Mouse (Mus musculus) liver, embryonic 12.5 days (tissue): ENCODE measurements around the gene Tmem215. TPM values are rescaled to one million over a fixed set of nuclear protein-coding genes. Genes with fewer than 3 reads are reported as not detected.

ENCODE experiments used
- ATAC-seq: fragments of 200-750 bp; cut with Nextera tagmentation; 2 replicates; pipeline ENCODE4 v1.8.0; 2017; ENCODE audit warnings: moderate number of reproducible peaks, mild to moderate bottlenecking, moderate library complexity
- H3K27ac ChIP-seq: fragments of 300-500 bp; sonication (generic); 2 replicates; pipeline ENCODE4 v1.5.1; 2016; ENCODE audit warnings: mild to moderate bottlenecking
- H3K27me3 ChIP-seq: fragments of 300-500 bp; sonication (generic); replicated peaks from 2 replicates; pipeline ENCODE4 v1.6.1; 2016; ENCODE audit warnings: mild to moderate bottlenecking, moderate library complexity
- H3K36me3 ChIP-seq: fragments of 300-500 bp; sonication (generic); 2 replicates; pipeline ENCODE4 v1.6.1; 2016; ENCODE audit warnings: mild to moderate bottlenecking, moderate library complexity
- H3K4me1 ChIP-seq: fragments of 300-500 bp; sonication (generic); 2 replicates; pipeline ENCODE4 v1.6.1; 2016
- H3K4me2 ChIP-seq: fragments of 300-500 bp; sonication (generic); 2 replicates; pipeline ENCODE4 v1.6.1; 2016; ENCODE audit warnings: mild to moderate bottlenecking, moderate library complexity
- H3K4me3 ChIP-seq: fragments of 300-500 bp; sonication (generic); 2 replicates; pipeline ENCODE4 v1.5.1; 2016; ENCODE audit warnings: mild to moderate bottlenecking, moderate library complexity
- H3K9ac ChIP-seq: fragments of 300-500 bp; sonication (generic); 2 replicates; pipeline ENCODE4 v1.6.1; 2016; ENCODE audit warnings: mild to moderate bottlenecking, moderate library complexity
- H3K9me3 ChIP-seq: fragments of 300-500 bp; sonication (generic); replicated peaks from 2 replicates; pipeline ENCODE4 v1.6.1; 2016; ENCODE audit warnings: mild to moderate bottlenecking, moderate library complexity
- WGBS: fragments of 180-500 bp; shearing (Covaris S2); methylation state at CpG from one replicate; pipeline ENCODE4 v1.1.7; 2016; ENCODE audit not compliant: insufficient replicate concordance; 5-methylcytosine and 5-hydroxymethylcytosine counted together
- polyA plus RNA-seq: library from polyadenylated mRNA; unstranded; fragments of >200 nt; fragmentation: Nextera tagmentation; extraction: Ambion mirVana; gene quantifications from 2 replicates; pipeline ENCODE4 v1.2.1, GENCODE M21; 2016

Gene Tmem215
- polyA plus RNA-seq, 1 experiment from 2014 or later, result 0.35 TPM

- 72% methylated on average over 11 of the region's 11 CpGs for WGBS
- ATAC-seq, result no peak
Observed at GRCm38 (mm10) chr4:40499812-40500591, 28.0 kb downstream of the Tmem215 start.

GRCm38 (mm10) chr4:40502459-40502858 lies 30.5 kb downstream of the Tmem215 start:
- Histone ChIP-seq H3K27me3 (no peaks in the 10 kb centered on the region), H3K4me3 (no peak overlapping the region), H3K9me3 (no peaks in the 10 kb centered on the region), H3K27ac (no peak overlapping the region), H3K4me1 (no peaks in the 10 kb centered on the region), H3K36me3 (no peaks in the 10 kb centered on the region), H3K4me2 (no peak overlapping the region), H3K9ac (no peak overlapping the region)
- ATAC-seq, result no peak
- WGBS, result 64% methylated on average over 3 of the region's 3 CpGs

More at GRCm38 (mm10) chr4:40499812-40500591, 28.0 kb downstream of the Tmem215 start:
- Histone ChIP-seq H3K4me2 (no peak overlapping the region), H3K27me3 (no peaks in the 10 kb centered on the region), H3K4me1 (no peaks in the 10 kb centered on the region), H3K27ac (no peak overlapping the region), H3K36me3 (no peaks in the 10 kb centered on the region), H3K9ac (no peak overlapping the region), H3K4me3 (no peak overlapping the region), H3K9me3 (no peaks in the 10 kb centered on the region)

- 80% methylated on average over 16 of the region's 16 CpGs for WGBS
- ATAC-seq, result no peak
- no peak overlapping the region for H3K4me2 ChIP-seq
- no peaks in the 10 kb centered on the region for H3K36me3 ChIP-seq
- H3K27me3 ChIP-seq, result no peaks in the 10 kb centered on the region
- no peaks in the 10 kb centered on the region for H3K4me1 ChIP-seq
- H3K9me3 ChIP-seq, result no peaks in the 10 kb centered on the region
- H3K9ac ChIP-seq, result no peak overlapping the region
- no peak overlapping the region for H3K27ac ChIP-seq
- H3K4me3 ChIP-seq, result no peak overlapping the region
Observed at GRCm38 (mm10) chr4:40509534-40509933, 37.6 kb downstream of the Tmem215 start.

DNA sequence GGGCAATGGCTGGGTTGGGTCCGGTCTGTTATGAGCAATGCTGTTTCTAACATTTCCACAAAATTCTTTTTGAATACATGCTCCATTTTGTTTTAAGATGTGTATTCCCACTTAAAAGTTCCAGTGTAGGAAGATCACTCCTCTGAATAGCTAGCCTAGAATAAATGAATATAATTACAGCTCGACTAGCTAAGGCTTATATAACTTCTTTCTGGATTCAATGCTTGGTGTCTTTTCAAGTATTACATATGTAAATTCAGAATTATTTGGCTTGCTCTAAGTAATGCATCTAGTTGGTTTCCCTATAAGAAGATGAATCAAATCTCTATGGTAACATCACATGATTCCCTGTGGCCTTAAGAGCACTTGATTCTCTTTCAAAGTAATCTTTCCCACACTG lies 41.3 kb downstream of the Tmem215 start:
- no peak for ATAC-seq
- no peaks in the 10 kb centered on the region for H3K9me3 ChIP-seq
- no peak overlapping the region for H3K4me2 ChIP-seq
- H3K9ac ChIP-seq, result no peak overlapping the region
- no peaks in the 10 kb centered on the region for H3K36me3 ChIP-seq
- H3K27me3 ChIP-seq, result no peaks in the 10 kb centered on the region
- no peaks in the 10 kb centered on the region for H3K4me1 ChIP-seq
- no peak overlapping the region for H3K4me3 ChIP-seq
- WGBS, result 71% methylated on average over 2 of the region's 2 CpGs
- no peak overlapping the region for H3K27ac ChIP-seq

- 79% methylated on average over 14 of the region's 14 CpGs for WGBS
- Histone ChIP-seq H3K27ac (no peak overlapping the region), H3K36me3 (no peaks in the 10 kb centered on the region), H3K9ac (no peak overlapping the region), H3K4me2 (no peak overlapping the region), H3K9me3 (peaks cover 9% of the 10 kb centered on the region; the same call in 1 of the 2 replicates), H3K4me3 (no peak overlapping the region), H3K27me3 (no peaks in the 10 kb centered on the region), H3K4me1 (no peaks in the 10 kb centered on the region)
- ATAC-seq, result no peak
Observed at GRCm38 (mm10) chr4:40518545-40519324, 46.8 kb downstream of the Tmem215 start.

Other genes with a start within 250 kb of the Tmem215 start
- gene Ddx58, start 232.4 kb upstream of the Tmem215 start, polyA plus RNA-seq, result 3.0 and 3.2 TPM in 2 replicates
- 21.5 and 23.9 TPM in 2 replicates for gene Smim27, start 202.6 kb upstream of the Tmem215 start, polyA plus RNA-seq
- 26.5 and 26.7 TPM in 2 replicates for gene Topors, start 202.3 kb upstream of the Tmem215 start, polyA plus RNA-seq
- 207 and 214 TPM in 2 replicates for gene Ndufb6, start 192.8 kb upstream of the Tmem215 start, polyA plus RNA-seq
- 13.8 and 15.2 TPM in 2 replicates for gene Aptx, start 231.0 kb downstream of the Tmem215 start, polyA plus RNA-seq
- 245 and 261 TPM in 2 replicates for gene Dnaja1, start 250.0 kb downstream of the Tmem215 start, polyA plus RNA-seq